Mouse (Mus musculus) liver, adult 2 months (tissue): ENCODE results near the gene Itga1.

ENCODE experiments used
- CTCF ChIP-seq: fragments of 200-500 bp; IDR thresholded peaks from 2 replicates; pipeline ENCODE4 v1.5.1; 2011; ENCODE audit warnings: low read depth, low read length, control low read depth
- POLR2A ChIP-seq: fragments of 200-500 bp; IDR thresholded peaks from 2 replicates; pipeline ENCODE4 v1.6.1; 2011; ENCODE audit warnings: low read length, control low read depth; ENCODE audit not compliant: insufficient read depth; ENCODE audit errors: extremely low read depth

DNA sequence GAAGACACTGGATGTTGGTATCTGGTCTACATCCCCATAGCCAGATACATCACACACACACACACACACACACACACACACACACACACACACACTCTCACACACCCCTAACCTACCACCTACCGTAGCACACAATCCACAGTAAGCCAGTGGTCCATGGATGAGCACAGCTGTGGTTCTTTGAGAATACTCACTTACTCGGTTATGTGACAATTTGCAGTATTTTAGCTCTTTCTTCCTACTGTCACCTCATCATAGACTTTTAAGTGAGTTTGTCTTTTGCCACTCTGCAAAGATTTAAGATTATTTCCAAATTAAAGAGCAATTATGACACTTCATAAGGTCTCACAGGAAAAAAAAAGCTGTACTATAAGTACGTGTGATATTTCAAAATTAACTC, 16.4 kb upstream of the Itga1 start:
- TF ChIP-seq POLR2A (no peak), CTCF (no peak)
